Mouse (Mus musculus) liver, adult 2 months (tissue): ENCODE measurements around the gene H2-Q10.
"Not testable (repeated sequence)": the region's sequence is repeated elsewhere in the genome, so short reads cannot be mapped to it uniquely, and the experiment has no call there.

ENCODE experiments used
- CTCF ChIP-seq: fragments of 200-500 bp; IDR thresholded peaks from 2 replicates; pipeline ENCODE4 v1.5.1; 2011; ENCODE audit warnings: low read depth, low read length, control low read depth
- POLR2A ChIP-seq: fragments of 200-500 bp; IDR thresholded peaks from 2 replicates; pipeline ENCODE4 v1.6.1; 2011; ENCODE audit warnings: low read length, control low read depth; ENCODE audit not compliant: insufficient read depth; ENCODE audit errors: extremely low read depth

- not testable (repeated sequence) for TF ChIP-seq CTCF, POLR2A
These were observed 31.5 kb upstream of the H2-Q10 start for GRCm38 (mm10) chr17:35438395-35438794.
